Mouse (Mus musculus): ENCODE results near the gene Kcnj10. TPM values are rescaled to one million over a fixed set of nuclear protein-coding genes. Genes with fewer than 3 reads are reported as not detected.

The Kcnj10 gene
- total RNA-seq, 2 experiments from 2014 or later, result 68.5 to 69.3 TPM

DNA sequence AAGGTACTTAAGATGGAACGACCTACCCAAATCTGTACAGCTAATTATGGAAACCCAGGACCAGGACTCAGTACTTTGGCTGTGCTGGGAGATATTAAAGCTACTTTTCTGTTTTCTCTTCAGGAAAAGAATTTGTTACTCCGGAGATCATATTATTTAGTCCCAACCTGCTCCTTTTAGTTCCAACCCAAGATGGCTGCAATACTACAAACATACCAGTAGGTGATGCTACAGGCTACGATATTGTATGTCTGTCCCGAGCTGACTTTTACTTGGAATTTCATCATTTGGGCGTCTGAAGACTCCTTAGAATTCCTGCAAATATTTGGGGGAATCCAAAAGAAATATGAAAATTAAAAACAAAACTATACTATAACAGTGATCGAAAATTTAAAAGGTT lies 68.0 kb downstream of the Kcnj10 start:
- DNase-seq (ENCODE audit: extremely low spot score in 1 of 2, low spot score in 2 of 2), result peak in 1 of 2 experiments; percentile 56
- intact Hi-C loops (cut with DNase I), result loop anchor here (2.0 kb wide), 1 partner anchor 990 kb away; no protein-coding TSS in a partner anchor

DNA sequence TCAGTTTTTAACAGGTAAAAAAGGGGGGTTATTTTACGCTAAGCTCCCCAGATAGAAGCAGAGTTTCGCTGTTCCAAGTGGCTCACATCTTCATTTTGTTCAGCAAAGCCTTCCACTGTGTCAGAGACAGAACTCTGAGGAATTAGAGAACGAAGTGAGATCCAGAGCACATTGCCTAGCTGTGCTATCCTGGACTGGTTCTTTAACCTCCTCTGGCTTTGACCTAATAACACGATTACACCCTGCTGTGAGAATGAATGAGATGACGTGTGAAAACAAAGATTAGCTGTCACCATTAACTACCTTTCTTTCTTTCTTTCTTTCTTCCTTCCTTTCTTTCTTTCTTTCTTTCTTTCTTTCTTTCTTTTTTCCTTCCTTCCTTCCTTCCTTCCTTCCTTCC lies 68.4 kb downstream of the Kcnj10 start:
- intact Hi-C loops (cut with DNase I), result loop anchor here (2.0 kb wide), 1 partner anchor 989 kb away; no protein-coding TSS in a partner anchor
- no peak for DNase-seq (ENCODE audit: extremely low spot score in 1 of 2, low spot score in 2 of 2)

GRCm38 (mm10) chr1:172410806-172411205 lies 69.8 kb downstream of the Kcnj10 start:
- DNase-seq (ENCODE audit: extremely low spot score in 1 of 2, low spot score in 2 of 2), result peak; percentile 28 to 70
- intact Hi-C loops (cut with DNase I), result no loop called here

GRCm38 (mm10) chr1:172412204-172412603 lies 71.2 kb downstream of the Kcnj10 start:
- DNase-seq (ENCODE audit: extremely low spot score in 1 of 2, low spot score in 2 of 2), result peak; percentile 71 to 85
- intact Hi-C loops (cut with DNase I), result loop anchor here (1.0 to 2.0 kb wide), 2 partner anchors 79 to 221 kb away; no protein-coding TSS in a partner anchor

GRCm38 (mm10) chr1:172413491-172414230 lies 72.7 kb downstream of the Kcnj10 start:
- intact Hi-C loops (cut with DNase I), result loop anchor here (2.0 kb wide), 1 partner anchor 77 kb away; no protein-coding TSS in a partner anchor

GRCm38 (mm10) chr1:172414231-172414585 lies 73.2 kb downstream of the Kcnj10 start:
- no peak for DNase-seq (ENCODE audit: extremely low spot score in 1 of 2, low spot score in 2 of 2)
- intact Hi-C loops (cut with DNase I), result no loop called here

More at GRCm38 (mm10) chr1:172413491-172414230, 72.7 kb downstream of the Kcnj10 start:
- DNase-seq (ENCODE audit: extremely low spot score in 1 of 2, low spot score in 2 of 2), result no peak

DNA sequence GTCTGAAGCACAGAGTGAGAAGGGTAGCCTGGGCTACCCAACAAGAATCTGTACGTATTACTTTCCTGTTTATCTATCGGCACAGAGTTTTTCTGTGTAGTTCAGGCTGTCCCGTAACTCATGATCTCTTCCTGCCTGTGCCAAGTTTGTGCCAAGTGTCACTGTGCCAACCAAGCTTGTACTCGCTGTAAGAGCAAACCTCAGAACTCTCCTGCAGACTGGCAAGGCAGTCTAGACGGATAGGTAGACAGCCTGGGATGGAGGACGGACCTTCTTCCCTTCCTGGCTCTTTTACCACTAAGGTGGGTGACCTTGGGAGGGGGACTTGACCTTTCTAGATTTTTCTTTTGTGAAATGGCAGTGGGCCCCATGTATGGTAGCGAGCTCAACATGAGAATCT lies 74.1 kb downstream of the Kcnj10 start:
- DNase-seq (ENCODE audit: extremely low spot score in 1 of 2, low spot score in 2 of 2), result no peak
- intact Hi-C loops (cut with DNase I), result no loop called here

DNA sequence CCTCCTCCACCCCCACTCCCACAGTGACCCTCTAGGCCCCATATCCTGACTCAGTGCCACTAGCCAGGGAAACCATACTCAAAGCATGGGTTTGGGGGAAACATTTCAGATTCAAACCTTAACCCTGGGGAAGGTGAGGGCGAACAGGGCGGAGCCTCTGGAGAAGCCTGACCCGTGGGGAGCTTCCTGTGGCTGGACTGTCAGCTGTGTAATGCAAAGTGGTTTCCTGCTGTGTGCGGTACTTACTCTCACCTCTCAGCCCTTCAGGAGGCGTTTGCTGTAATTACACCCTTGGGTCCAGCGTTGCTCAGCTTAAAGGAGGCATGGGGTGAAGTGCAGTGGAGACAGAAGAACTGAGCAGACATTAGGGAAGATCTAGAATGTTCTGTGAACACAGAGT lies 77.2 kb downstream of the Kcnj10 start:
- no peak for DNase-seq (ENCODE audit: extremely low spot score in 1 of 2, low spot score in 2 of 2)
- intact Hi-C loops (cut with DNase I), result no loop called here

GRCm38 (mm10) chr1:172418642-172419041 lies 77.6 kb downstream of the Kcnj10 start:
- no peak for DNase-seq (ENCODE audit: extremely low spot score in 1 of 2, low spot score in 2 of 2)
- intact Hi-C loops (cut with DNase I), result no loop called here

DNA sequence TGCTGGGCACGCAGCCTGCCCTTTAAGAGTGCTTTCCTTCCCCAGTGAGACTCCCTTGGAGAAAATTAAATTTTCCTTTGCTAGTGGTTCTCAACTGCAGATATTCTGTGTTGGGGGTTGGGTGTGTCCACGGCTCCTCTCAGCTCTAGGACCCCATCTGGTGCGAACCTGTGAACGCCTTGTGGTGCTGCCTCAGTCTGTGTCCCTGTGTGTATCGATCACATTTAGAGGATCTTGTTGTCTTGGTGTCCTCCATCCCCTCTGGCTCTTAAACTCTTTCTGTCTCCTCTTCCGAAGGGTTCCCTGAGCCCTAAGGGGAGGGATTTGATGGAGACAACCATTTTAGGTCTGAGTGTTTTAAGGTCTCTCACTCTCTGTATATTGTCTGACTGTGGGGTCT lies 79.2 kb downstream of the Kcnj10 start:
- DNase-seq (ENCODE audit: extremely low spot score in 1 of 2, low spot score in 2 of 2), result no peak
- intact Hi-C loops (cut with DNase I), result no loop called here

DNA sequence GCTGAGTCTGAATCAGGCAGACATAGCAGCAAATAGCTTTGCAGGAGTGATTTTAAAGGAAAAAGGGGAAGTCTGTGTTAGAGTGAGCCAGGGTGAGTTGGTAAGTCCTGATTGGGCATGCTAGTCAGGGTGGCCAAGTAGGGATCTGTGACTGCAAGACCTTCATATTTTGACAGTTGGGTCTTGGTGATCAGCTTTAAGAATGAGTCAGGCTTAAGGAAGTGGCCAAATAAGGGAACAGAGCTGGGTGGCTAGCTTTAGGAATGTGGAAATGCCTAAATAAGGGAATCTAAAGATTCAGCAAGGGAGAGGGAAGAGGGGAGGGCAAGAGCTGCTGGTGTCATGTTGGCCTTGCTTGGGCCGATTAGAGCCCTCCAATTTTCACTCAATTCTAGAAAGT lies 82.4 kb downstream of the Kcnj10 start:
- intact Hi-C loops (cut with DNase I), result no loop called here
- DNase-seq (ENCODE audit: extremely low spot score in 1 of 2, low spot score in 2 of 2), result no peak

Other genes with a start within 250 kb of the Kcnj10 start
- gene Pex19, start 214.5 kb upstream of the Kcnj10 start, total RNA-seq (2021), result 100 to 1,000 TPM in 1 of 2 experiments, 10 to 100 TPM in 1; 99.1 to 104 TPM
- 10 to 100 TPM; 87.0 to 88.0 TPM for gene Dcaf8, start 193.1 kb upstream of the Kcnj10 start, total RNA-seq (2021)
- gene Pea15a, start 134.4 kb upstream of the Kcnj10 start, total RNA-seq (2021), result 100 to 1,000 TPM; 368 TPM
- gene Casq1, start 121.3 kb upstream of the Kcnj10 start, total RNA-seq (2021), result 1 to 10 TPM in 1 of 2 experiments, under 1 TPM in 1; 0.49 to 1.3 TPM
- not detected for gene Atp1a4, start 82.8 kb upstream of the Kcnj10 start, total RNA-seq (2021)
- gene Igsf8, start 79.6 kb upstream of the Kcnj10 start, total RNA-seq (2021), result 100 to 1,000 TPM; 216 to 226 TPM
- gene Atp1a2, start 43.1 kb upstream of the Kcnj10 start, total RNA-seq (2021), result 100 to 1,000 TPM; 393 to 413 TPM
- 10 to 100 TPM; 77.8 to 84.5 TPM for gene Kcnj9, start 11.9 kb upstream of the Kcnj10 start, total RNA-seq (2021)
- gene Pigm, start 35.3 kb downstream of the Kcnj10 start, total RNA-seq (2021), result 10 to 100 TPM in 1 of 2 experiments, 1 to 10 TPM in 1; 9.8 to 10.6 TPM
- under 1 TPM; 0.43 to 0.81 TPM for gene Slamf9, start 134.1 kb downstream of the Kcnj10 start, total RNA-seq (2021)
- gene Igsf9, start 140.6 kb downstream of the Kcnj10 start, total RNA-seq (2021), result 10 to 100 TPM; 19.2 to 27.4 TPM
- 10 to 100 TPM; 17.0 to 18.6 TPM for gene Tagln2, start 158.8 kb downstream of the Kcnj10 start, total RNA-seq (2021)
- gene Cfap45, start 179.6 kb downstream of the Kcnj10 start, total RNA-seq (2021), result 1 to 10 TPM; 3.1 to 4.3 TPM
- gene Vsig8, start 214.7 kb downstream of the Kcnj10 start, total RNA-seq (2021), result 1 to 10 TPM in 1 of 2 experiments, under 1 TPM in 1; 0.53 to 1.4 TPM
- gene Slamf8, start 249.4 kb downstream of the Kcnj10 start, total RNA-seq (2021), result not detected

Data from left cerebral cortex, postnatal 10 days (tissue).